Mouse (Mus musculus) embryonic fibroblast, embryonic 13.5 days (primary cell): Measurements from ENCODE around the gene Klhl28. TPM values are rescaled to one million over a fixed set of nuclear protein-coding genes. Genes with fewer than 3 reads are reported as not detected.

Experiments
- H3K27ac ChIP-seq: 2 replicates; pipeline ENCODE4 v1.5.1; 2012; ENCODE audit warnings: low read length, control low read depth, inconsistent platforms; ENCODE audit not compliant: insufficient read depth
- H3K4me1 ChIP-seq: 2 replicates; pipeline ENCODE4 v1.6.1; 2011; ENCODE audit warnings: low read length; ENCODE audit not compliant: control insufficient read depth, insufficient read depth
- H3K4me3 ChIP-seq: 2 replicates; pipeline ENCODE4 v1.5.1; 2011; ENCODE audit warnings: mild to moderate bottlenecking, control low read depth, low read length; ENCODE audit not compliant: insufficient read depth
- CTCF ChIP-seq: IDR thresholded peaks from 2 replicates; pipeline ENCODE4 v1.5.1; 2011; ENCODE audit warnings: mild to moderate bottlenecking, control low read depth, low read length, moderate library complexity, borderline replicate concordance; ENCODE audit not compliant: insufficient read depth
- POLR2A ChIP-seq: IDR thresholded peaks from 2 replicates; pipeline ENCODE4 v1.6.1; 2011; ENCODE audit warnings: low read depth, mild to moderate bottlenecking, control low read depth, low read length, moderate library complexity
- polyA plus RNA-seq: library from polyadenylated mRNA; stranded (reverse); fragments of >200 nt; gene quantifications from 2 replicates; pipeline ENCODE4 v1.2.4, GENCODE M21; 2011; ENCODE audit warnings: low read depth; ENCODE audit not compliant: missing spikeins, insufficient read length

Gene Klhl28
- polyA plus RNA-seq, result 13.0 and 14.2 TPM in 2 replicates

GRCm38 (mm10) chr12:64965124-64966026, at the start of gene Klhl28, which contains the start of gene Togaram1:
Klhl28 (minus strand) TSS chr12:64965534.
Togaram1 (plus strand) TSS chr12:64965804.
- Histone ChIP-seq H3K4me1 (peaks cover 2% of the 10 kb centered on the region; the same call in 1 of the 2 replicates), H3K27ac (peak within 1 kb of the TSS; percentile 37), H3K4me3 (peak within 1 kb of the TSS; percentile 95)
- no peak for TF ChIP-seq CTCF
- TF ChIP-seq POLR2A, result peak; percentile 89

- Histone ChIP-seq H3K4me3 (no peak overlapping the region), H3K4me1 (no peaks in the 10 kb centered on the region), H3K27ac (no peak overlapping the region)
- TF ChIP-seq POLR2A (no peak), CTCF (no peak)
Measured at GRCm38 (mm10) chr12:65007725-65008124, 42.4 kb upstream of the Klhl28 start.

- Histone ChIP-seq H3K27ac (no peak overlapping the region), H3K4me1 (peaks cover 2% of the 10 kb centered on the region; the same call in 1 of the 2 replicates), H3K4me3 (no peak overlapping the region)
- no peak for TF ChIP-seq POLR2A
- no peak for TF ChIP-seq CTCF
Measured at GRCm38 (mm10) chr12:64977518-64977917, 12.2 kb upstream of the Klhl28 start.

- TF ChIP-seq CTCF (no peak), POLR2A (no peak)
- H3K4me1 ChIP-seq, result peaks cover 7% of the 10 kb centered on the region; the same call in 1 of the 2 replicates
- H3K4me3 ChIP-seq, result no peak overlapping the region
- no peak overlapping the region for H3K27ac ChIP-seq
Measured at GRCm38 (mm10) chr12:64976191-64976590, 10.9 kb upstream of the Klhl28 start.

GRCm38 (mm10) chr12:64975558-64975957, 10.2 kb upstream of the Klhl28 start:
- Histone ChIP-seq H3K27ac (no peak overlapping the region), H3K4me1 (peaks cover 8% of the 10 kb centered on the region; the same call in 1 of the 2 replicates), H3K4me3 (no peak overlapping the region)
- TF ChIP-seq CTCF, result no peak
- TF ChIP-seq POLR2A, result no peak

GRCm38 (mm10) chr12:64972063-64972462, 6.7 kb upstream of the Klhl28 start:
- Histone ChIP-seq H3K4me3 (no peak overlapping the region), H3K27ac (no peak overlapping the region), H3K4me1 (peaks cover 9% of the 10 kb centered on the region; the same call in 1 of the 2 replicates)
- TF ChIP-seq CTCF (no peak), POLR2A (no peak)

GRCm38 (mm10) chr12:64971399-64971798, 6.1 kb upstream of the Klhl28 start:
- Histone ChIP-seq H3K27ac (no peak overlapping the region), H3K4me3 (no peak overlapping the region), H3K4me1 (peaks cover 9% of the 10 kb centered on the region; the same call in 1 of the 2 replicates)
- TF ChIP-seq CTCF (no peak), POLR2A (no peak)

- TF ChIP-seq CTCF (no peak), POLR2A (no peak)
- Histone ChIP-seq H3K27ac (no peak overlapping the region), H3K4me3 (peak overlapping the region; percentile 75), H3K4me1 (peaks cover 9% of the 10 kb centered on the region; the same call in 1 of the 2 replicates)
Measured at GRCm38 (mm10) chr12:64968067-64968466, 2.7 kb upstream of the Klhl28 start.

- TF ChIP-seq CTCF, result no peak
- TF ChIP-seq POLR2A, result no peak
- Histone ChIP-seq H3K27ac (no peak overlapping the region), H3K4me3 (peak overlapping the region; percentile 75), H3K4me1 (peaks cover 9% of the 10 kb centered on the region; the same call in 1 of the 2 replicates)
Measured at GRCm38 (mm10) chr12:64967470-64967869, 2.1 kb upstream of the Klhl28 start.
